Mouse (Mus musculus) bone marrow macrophage, adult 2 months (primary cell): Measurements from ENCODE around the gene Tie1.

ENCODE experiments used
- CTCF ChIP-seq: IDR thresholded peaks from 2 replicates; pipeline ENCODE4 v1.5.1; 2012; ENCODE audit warnings: low read depth, mild to moderate bottlenecking, low read length, moderate library complexity
- POLR2A ChIP-seq: IDR thresholded peaks from 2 replicates; pipeline ENCODE4 v1.6.1; 2012; ENCODE audit warnings: mild to moderate bottlenecking, low read depth, low read length, borderline replicate concordance

GRCm38 (mm10) chr4:118476773-118477530 is 12.9 kb downstream of the Tie1 start:
- TF ChIP-seq POLR2A (no peak), CTCF (no peak)
